Mouse (Mus musculus) c-Kit-negative CD71-positive TER-119-positive erythroid progenitor cells, embryonic 14.5 days (primary cell): ENCODE results near the gene Layn.

Experiments
- DNase-seq: peaks from one replicate; pipeline ENCODE4 v3.0.0-alpha.2; 2013; ENCODE audit warnings: low read depth, low spot score

Gene Layn

DNA sequence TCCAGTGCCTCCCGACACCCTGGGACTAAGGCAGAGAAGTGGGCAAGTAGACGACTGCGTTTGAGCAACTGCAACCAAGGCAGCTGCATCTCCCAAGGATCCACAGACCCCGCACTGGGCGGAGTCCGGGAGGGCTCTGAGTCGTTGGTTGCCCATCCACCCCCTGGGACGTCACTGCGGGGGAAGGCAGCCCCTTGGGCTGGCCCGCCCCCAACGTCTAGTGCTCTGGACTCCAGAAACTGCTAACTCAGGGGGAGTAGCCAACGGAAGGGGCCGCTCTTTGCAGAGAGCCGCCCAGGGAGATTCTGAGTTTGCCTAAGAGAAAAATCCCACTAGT lies at the start of gene Layn:
Layn (minus strand) TSS at position 116 of the 337 bp plus-strand sequence.
- DNase-seq: no peak

DNA sequence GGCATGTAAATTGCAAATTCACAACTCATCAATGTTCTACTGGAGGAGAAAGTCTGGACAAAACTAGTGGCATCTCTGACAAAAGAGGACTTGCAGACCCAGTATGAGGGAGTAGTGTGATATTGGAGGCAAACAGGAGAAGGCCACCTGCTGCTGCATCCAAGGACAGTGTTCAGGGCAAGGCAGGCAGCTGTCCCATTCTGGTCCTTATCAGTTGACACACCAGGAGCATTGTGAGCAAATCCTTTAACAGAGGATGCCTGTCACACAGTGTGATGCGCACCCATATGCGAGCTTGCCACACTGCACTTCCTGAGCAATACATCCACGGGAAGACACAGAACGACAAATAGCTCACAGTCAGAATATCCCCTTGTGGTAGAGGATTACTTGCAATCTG lies 37.9 kb upstream of the Layn start:
- no peak for DNase-seq

DNA sequence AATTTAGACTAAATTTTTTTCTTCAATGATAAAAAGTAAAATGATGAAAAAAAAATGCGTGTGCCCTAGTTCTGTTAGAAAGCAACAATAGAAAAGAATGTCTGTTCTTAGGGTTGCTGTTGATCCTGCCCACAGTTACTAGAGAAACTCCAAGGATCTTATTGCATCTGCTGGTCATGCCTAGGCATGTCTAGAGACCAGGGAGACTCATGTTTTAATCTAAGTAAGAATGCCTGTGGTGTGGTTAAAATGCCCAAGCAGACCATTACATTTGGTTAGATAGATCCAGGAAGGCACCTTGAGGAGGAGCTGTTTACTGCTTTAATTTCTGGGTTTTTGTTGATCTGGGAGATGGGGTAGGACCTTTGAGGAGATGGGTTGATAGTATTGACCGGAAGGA lies 28.9 kb upstream of the Layn start:
- no peak for DNase-seq

DNA sequence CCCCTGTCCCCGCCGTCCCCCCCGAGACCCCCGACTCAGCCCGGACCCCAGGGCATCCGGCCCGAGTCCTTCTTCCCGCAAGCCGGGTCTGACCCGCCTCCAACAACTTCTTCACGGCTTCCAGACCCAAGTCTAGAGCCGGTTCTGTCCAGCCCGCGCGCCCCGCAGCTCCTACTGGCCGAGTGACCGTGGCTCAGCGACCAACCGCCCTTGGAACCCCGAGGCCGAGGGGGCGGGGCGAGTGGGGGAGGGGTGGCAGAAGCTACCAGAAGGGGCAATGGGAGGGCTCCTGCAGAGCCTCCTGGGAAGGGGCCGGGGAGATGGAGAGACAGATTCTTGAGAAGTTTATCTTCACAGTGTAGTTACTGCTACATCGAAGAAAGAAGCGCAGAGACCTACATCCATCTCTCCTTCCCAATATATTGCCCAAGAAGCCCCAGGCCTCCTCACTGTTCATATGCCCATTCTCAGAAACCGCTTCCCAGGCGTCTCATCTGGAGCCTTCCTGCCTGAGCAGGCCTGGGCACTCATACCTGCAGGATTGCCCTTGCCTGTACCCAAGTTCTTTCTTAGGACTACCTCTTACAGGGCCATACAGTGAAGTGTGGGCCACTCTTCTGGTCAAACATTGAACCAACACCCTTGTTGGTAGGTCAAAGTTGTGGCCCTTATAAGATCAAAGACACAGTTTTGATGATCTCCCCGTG lies 27.1 kb upstream of the Layn start:
- no peak for DNase-seq

DNA sequence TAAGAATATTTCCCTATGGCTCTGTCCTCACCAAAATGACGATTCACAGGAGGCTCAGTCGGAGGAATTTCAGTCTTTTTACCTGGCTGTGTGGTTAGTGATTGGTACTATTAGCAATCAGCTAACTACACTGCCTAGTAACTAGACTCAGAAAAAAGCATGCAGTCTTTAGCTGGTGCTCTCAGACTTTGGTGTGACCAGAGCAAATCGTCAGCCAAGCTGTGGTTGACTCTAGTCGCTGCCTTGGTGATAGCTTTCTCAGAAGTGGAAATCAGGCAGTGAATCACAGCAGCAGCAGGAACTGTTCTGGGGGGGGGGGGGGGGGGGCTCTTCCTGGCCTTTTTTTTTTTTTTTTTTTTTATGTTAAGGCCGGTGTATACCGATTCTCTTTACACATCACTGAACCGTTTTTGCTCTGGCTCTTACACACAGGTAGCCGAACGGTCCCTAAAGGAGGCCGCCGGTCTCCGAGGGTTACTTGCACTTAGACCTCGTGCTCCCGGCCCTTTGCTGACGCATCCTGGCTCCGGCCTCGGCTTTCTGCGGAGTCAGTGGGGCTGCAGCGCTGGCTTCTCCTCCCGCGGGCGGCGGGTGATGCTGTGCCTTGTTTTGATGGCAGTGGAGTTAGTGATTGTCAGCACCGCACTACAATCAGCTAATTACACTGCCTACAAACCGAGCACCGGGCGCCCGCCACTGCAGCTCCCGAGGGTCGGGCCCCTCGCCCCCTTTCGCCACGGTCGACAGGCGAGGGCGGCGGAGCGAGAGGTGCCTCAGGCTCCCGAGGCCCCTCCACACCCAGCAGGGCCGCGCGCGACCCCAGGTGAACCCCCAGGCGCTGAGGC lies 26.3 kb upstream of the Layn start:
- no peak for DNase-seq

DNA sequence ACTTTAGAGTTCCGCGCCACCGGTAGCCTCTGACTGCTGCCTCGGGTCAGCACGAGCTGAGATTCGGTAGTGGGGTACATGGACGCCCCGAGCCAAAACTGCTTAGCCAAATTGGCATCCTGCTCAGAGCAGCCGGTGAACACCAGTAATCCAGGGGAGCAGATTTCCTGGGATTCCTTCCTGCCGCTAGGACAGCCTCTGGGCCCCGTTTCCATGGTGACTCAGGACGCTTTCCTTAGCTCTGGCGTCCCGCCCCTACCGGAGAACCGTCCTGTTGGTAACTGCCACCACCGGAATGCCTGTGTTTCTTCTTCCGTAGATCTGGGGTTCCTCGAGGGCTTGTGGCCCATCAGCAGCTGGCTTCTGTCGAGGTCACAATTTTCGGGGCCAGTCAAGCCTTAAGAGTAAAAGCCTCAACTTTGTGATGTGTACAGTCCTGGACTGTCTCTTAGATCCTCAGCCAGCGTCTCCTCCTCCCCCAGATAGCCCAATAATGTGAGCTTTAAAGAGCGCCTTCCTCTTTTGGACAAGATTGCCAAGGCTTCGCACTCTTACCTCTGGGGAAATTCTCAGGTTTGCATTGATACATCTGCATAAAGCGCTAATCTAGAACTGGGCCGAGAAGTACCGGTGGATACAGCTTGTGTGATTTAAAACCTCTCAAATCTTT lies 25.0 kb upstream of the Layn start, which contains the start of gene 4833427G06Rik:
4833427G06Rik (minus strand) TSS at position 323 of the 670 bp plus-strand sequence.
- no peak for DNase-seq

DNA sequence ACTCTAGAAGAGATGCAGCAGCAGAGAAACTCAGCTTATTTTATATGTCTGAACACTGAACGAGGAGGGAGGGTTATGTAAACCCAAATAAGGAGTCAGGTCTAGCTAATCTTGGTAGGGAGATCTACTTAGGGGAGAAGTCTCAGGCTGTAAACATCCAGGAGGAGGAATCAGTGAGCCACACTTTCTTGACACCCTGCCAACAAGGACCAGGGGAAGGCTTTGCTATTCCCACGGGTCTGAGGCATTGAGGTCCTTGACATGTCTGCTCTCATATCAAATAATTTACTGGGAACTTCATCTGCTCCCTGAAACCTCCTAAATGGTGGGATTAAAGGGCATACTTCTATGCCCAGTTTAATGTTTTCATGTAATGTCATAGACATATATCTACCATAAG lies 19.4 kb upstream of the Layn start:
- DNase-seq: no peak

DNA sequence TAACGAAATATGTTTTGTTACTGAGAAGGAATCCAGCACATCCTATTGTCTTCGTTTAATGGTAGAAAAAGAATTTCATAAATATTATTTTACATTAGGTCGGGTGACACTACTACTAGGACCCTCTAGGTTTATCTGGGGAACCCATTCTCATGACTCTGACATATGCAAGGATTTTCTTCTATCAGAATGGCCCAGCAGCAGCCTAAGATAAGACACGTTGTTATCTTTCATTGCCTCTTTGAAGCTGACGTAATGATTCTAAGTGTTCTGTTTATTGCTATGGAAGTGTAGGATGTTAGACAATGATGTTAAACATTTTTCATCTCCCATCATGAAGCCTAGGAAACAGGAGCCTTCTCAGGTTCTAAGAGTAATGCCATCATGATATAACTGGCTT lies 16.8 kb upstream of the Layn start:
- DNase-seq: no peak

DNA sequence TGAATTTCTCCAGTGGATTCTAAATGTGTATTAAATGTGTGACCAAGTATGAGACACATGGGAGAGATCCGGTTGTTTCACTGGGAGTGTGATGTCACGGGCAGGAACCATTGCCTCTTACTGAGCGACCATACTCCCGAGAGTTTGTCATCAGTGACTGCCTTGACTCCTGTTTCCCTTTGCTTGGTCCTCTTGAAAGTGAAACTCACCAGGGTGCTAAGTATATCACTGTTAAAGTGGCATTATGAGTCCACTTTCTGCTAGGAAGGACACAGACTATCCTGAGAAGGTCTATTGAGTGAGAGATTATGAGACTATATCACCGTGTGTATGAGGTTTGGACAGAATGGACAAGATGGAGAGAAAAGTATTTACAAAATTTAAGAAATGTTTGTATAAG lies 4.7 kb upstream of the Layn start:
- DNase-seq: no peak

DNA sequence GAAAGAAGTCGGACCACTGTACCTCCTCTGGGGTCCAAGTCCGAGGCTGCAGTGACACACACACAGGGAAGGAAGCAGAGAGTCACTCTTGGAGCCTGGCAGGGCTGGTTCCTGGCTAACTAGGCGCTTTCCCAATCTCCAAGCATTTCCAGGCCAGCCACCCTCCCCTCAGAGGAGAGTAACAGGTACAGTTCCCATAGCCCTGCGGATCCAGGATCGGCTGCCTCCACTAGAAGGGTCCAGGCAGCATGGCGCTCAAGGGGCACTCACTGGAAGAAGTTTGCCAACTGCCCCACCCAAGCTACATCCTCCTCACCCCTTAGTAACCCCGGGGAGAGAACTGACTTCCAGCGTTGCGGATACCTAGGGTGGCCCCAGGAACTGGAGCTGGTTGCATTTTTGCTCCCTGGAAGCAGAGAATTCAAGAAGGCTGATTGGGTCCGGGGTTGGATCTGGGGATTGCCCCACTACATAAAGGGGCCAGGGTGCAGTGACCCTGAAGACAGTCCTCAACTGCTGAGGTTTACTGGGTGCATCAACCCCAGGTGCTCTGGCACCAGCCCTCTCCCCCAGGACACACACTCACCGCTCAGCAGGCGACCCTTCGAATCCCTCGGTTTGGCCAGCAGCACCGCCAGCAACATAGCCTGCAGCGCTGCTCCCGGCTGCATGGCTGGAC lies 455 bp downstream of the Layn start:
- DNase-seq: no peak

DNA sequence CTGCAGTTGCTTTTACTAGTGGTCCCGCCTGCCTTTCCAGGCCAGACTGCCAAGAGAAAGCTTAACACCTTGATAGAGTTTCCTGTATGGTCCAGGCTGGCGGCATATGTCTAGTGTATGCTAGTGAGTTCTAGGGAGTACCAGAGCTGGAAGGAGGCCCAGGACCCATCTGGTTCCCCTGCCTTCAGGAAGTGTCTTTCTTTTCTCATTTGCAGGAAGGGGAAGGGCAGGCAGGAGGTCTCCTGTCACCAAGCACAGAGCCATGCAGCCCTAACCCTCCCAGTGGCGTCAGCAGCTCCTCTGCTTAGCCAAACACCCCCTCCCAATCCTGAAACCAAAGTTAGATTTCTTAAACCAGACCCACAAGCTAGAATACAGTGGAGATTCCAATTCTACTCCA lies 1.1 kb downstream of the Layn start:
- no peak for DNase-seq

DNA sequence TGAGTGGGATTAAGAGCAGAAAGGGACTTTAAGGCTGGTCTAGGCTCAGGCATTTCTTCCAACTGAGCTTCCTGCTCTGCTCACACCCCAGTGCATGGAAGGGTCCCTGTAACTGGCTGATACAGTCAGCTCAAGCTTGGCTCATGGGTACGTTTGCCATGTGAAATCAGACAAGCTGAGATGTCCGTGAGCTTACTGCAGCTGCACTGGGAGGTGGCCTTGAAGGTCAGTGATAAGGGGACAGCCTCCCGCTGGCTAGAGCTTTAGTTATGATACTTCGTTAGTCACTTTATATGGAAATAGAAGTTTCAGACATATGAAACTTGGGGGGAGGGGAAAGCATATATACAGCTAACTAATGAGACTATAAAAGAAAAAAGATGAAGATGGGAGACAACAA lies 6.1 kb downstream of the Layn start:
- DNase-seq: no peak

DNA sequence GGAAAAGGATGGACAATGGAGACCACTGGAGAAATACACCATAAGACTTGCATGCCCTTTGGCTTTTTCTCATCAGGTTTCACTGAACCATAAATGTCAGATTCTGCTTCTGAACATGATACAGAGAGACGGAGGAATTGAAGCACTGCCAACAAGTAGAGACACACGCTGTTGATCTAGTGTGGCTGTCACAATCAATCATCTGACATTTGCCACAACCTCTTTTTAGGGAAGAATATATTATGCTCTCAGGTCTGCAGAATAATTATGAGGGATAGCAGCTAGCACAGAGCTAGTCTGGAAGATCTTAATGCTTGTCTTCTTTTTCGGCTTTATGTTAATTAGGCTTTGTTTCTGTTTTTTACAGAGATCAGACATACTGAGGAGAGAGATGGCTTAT lies 8.7 kb downstream of the Layn start:
- no peak for DNase-seq

DNA sequence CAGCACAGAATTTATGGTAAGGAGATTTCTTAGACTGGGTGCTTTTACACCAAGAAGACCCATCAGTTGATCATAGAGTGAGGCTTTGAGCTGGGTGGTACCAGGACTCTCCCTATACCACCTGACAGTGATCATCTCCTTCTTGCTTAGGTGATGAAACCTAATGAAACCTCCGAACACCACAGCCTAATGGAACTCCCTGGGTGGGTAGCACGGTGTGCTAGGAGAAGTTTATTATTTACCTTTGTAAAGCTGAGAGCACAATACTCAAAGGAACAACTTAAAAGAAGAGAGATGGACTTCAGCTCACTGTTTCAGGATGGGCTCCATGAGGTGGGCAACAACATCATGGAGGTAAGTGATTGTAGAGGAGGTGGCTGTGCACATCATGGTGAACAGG lies 16.3 kb downstream of the Layn start, which contains the start of gene Btg4:
Btg4 (plus strand) TSS at position 301 of the 400 bp plus-strand sequence.
- DNase-seq: no peak

DNA sequence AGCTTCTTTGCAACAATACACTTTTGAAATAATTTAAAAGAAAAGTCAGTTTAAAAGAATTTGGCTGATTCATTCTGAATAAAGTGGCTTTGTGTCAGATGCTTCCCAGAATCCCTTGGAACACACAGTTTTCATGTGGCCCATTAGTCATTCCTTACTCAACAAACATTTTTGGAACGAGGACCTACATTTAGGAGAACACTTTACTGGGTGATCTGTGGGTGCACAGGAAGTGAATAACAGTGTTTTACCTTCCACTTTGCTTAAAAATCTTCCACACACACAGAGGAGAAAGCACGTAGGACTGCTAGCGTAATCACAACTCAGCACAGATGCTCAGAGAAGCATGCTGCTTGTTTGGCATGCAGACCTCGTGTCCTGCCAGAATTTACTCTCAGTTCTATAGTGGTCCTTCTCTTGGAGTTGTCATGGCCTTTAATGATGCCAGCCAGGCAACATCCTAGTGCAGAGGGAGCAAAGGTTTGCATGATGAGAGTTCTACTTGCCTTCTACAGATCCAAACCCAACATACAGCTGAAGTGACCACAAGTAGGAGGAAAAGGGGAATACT lies 17.9 kb downstream of the Layn start:
- DNase-seq: no peak

DNA sequence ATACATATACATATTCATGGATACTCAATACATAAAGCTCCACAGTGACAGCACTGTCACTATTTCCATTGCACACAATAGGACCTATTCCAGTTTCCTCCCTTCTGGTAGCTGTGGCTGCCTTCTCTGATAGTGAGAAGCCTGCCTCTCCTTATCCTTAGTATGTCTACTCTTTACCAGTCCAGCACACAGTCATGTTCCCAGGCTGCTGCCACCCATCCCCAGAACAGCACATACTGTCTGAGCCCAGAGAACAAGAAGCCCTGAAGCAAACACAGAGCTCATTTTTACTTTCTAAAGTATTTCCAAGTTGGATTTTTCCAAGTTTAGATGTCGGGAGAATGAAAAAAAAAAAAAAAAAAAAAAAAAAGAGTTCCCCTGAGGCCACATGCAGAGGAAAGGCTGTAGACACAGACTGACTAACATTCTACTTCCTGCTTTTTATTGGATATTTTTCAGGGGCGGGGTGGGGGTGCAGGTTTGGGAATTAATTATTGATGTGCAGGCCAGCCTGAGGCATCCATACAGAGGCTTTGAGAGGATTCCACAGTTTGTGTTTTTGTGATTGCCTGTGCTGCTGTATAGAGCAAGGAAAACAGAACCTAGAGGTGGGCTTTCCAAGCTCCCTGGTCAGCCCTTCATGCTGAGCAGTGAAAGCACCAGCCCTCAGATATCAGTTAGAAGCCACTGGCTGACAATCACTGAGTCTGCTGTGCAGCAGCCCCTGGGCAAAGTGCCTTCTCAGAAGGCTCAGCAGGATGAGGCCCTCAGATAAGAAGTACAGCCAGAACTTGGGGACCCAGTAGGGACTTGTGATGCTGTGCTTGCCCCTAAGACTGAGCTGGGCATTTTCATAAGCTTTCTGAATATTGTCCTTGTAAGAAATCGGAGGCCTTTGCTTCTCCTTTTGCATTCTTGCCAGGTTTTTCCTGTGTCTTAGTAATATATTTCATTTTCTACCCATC lies 20.3 kb downstream of the Layn start:
- DNase-seq: no peak

DNA sequence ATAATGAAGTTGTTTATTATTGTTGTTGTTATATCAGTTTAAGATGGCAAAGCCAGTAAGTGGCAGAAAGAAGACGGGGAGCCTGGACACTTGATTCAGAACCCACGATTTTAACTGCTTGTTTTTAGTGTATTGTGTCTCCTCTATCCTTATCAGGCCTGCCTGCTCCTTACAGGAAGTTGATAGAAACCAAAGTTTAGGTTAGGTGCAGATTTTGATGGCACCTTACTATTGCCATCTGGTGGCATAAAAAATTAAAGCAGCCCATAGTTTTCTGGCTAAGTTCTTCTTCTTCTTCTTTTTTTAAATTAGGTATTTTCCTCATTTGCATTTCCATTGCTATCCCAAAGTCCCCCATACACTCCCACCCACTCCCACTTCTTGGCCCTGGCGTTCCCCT lies 24.7 kb downstream of the Layn start:
- no peak for DNase-seq

DNA sequence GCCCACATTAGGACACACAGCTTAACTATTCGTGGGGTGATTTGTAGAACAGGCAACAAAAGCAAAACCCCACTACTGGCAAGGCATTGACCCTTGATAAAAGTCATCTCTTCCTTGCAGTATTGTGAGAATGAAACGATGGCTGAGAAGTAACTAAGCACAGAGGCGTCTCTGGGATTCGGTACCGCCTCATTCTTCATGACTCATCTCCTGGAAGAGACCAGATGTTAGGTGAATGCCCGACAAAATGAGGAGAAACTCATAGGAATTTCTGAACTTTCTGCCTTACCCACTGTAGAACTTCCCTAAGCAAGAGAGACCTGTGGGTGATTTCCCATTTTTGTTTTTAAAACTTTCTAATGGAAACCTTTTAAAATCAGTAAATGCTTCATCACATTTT lies 34.8 kb downstream of the Layn start:
- no peak for DNase-seq

DNA sequence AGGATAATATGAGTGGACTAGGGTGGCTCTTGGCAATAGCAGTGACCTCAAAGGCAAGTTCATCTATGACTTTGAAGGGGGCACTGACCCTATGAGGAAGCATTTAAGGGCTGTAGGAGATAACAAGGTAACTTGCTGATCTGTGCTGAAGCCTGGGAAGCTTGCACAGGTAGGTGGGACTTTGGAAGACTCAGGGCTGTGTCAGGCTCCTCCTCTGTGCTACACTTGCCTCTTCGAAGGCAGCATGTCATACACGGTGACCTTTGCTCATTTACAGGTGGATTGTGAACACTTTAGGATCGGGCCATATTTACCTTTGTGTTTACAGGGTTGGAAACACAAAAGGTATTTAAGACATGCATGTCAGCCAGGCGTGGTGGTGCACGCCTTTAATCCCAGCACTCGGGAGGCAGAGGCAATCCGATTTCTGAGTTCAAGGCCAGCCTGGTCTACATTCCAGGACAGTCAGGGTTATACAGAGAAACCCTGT lies 35.4 kb downstream of the Layn start:
- no peak for DNase-seq

DNA sequence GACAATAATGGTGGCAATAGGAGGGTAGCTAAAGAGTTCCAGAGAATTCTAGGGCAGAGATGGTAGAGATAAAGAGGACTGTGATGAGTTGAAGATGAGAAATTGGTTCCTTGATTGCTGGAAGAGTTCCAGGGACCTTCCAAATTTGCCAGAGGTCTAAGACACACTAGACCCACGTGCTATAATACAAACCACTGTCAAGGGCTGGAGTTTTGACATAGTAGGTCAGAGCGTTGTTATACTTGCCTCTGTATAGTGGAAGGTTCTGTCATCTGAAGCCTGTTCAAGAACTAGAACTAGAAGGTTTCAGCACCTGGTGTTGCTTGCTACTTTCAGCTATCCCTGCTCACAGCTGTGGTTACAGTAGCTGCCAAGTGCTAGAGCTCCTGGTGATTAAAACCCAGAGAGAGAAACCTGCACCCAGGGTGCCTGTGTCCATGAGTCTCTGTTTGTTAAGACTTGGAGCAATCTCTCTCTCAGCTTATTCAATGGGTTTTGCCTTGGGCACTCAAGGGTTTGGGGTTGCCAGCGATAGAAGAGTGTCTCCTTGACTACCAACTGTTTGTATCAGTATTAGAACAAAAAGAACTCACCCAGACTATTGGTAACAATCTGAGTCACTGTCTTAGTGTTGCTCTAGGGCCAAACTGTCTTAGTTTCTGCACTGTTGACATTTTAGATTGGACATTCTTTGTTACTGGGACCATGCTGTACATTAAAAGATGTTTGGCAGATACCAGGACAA lies 43.9 kb downstream of the Layn start:
- no peak for DNase-seq
